Mouse (Mus musculus): Measurements from ENCODE around the gene Lgals9. TPM values are rescaled to one million over a fixed set of nuclear protein-coding genes. Genes with fewer than 3 reads are reported as not detected.

Gene Lgals9
- total RNA-seq, 4 experiments from 2014 or later, result 16.2 to 25.1 (median 20.1) TPM

- DNase-seq, result no peak
Measured at GRCm38 (mm10) chr11:78973381-78974150, 11.2 kb downstream of the Lgals9 start.

- no peak for DNase-seq
Measured at GRCm38 (mm10) chr11:78972811-78973351, 11.9 kb downstream of the Lgals9 start.

GRCm38 (mm10) chr11:78972328-78972727 is 12.4 kb downstream of the Lgals9 start:
- DNase-seq, result no peak

- DNase-seq, result no peak
Measured at GRCm38 (mm10) chr11:78971746-78972145, 13.0 kb downstream of the Lgals9 start.

GRCm38 (mm10) chr11:78971096-78971495 is 13.7 kb downstream of the Lgals9 start:
- no peak for DNase-seq

- no peak for DNase-seq
Measured at GRCm38 (mm10) chr11:78968121-78968520, 16.6 kb downstream of the Lgals9 start.

GRCm38 (mm10) chr11:78967371-78967770 is 17.4 kb downstream of the Lgals9 start:
- no peak for DNase-seq

GRCm38 (mm10) chr11:78961221-78961620 is 23.5 kb downstream of the Lgals9 start:
- DNase-seq, result no peak

- DNase-seq, result no peak
Measured at GRCm38 (mm10) chr11:78959841-78960520, 24.8 kb downstream of the Lgals9 start.

GRCm38 (mm10) chr11:78959367-78959766 is 25.4 kb downstream of the Lgals9 start:
- DNase-seq, result no peak

GRCm38 (mm10) chr11:78956260-78956659 is 28.5 kb downstream of the Lgals9 start:
- DNase-seq, result peak; percentile 61

GRCm38 (mm10) chr11:78952467-78952866 is 32.3 kb downstream of the Lgals9 start:
- DNase-seq, result no peak

- DNase-seq, result peak; percentile 61
Measured at GRCm38 (mm10) chr11:78950365-78950764, 34.4 kb downstream of the Lgals9 start.

GRCm38 (mm10) chr11:78943083-78943482 is 41.7 kb downstream of the Lgals9 start:
- no peak for DNase-seq

GRCm38 (mm10) chr11:78935178-78935577 is 49.6 kb downstream of the Lgals9 start:
- DNase-seq, result no peak

GRCm38 (mm10) chr11:78934727-78935126 is 50.0 kb downstream of the Lgals9 start:
- DNase-seq, result no peak

- no peak for DNase-seq
Measured at GRCm38 (mm10) chr11:78934307-78934706, 50.4 kb downstream of the Lgals9 start.

GRCm38 (mm10) chr11:78929345-78929744 is 55.4 kb downstream of the Lgals9 start:
- peak; percentile 85 for DNase-seq

- no peak for DNase-seq
Measured at GRCm38 (mm10) chr11:78924916-78925315, 59.8 kb downstream of the Lgals9 start.

- no peak for DNase-seq
Measured at GRCm38 (mm10) chr11:78924111-78924510, 60.6 kb downstream of the Lgals9 start.

GRCm38 (mm10) chr11:78922678-78923407 is 61.9 kb downstream of the Lgals9 start:
- DNase-seq, result peak; percentile 19

GRCm38 (mm10) chr11:78920411-78920939 is 64.3 kb downstream of the Lgals9 start, which contains the start of gene Nos2:
Gene Nos2, plus strand, starts transcription at chr11:78920787.
- peak; percentile 50 for DNase-seq

GRCm38 (mm10) chr11:78919745-78920144 is 65.0 kb downstream of the Lgals9 start:
- no peak for DNase-seq
